Mouse (Mus musculus) heart, embryonic 12.5 days (tissue): ENCODE measurements at regions not wholly inside any gene's neighbourhood (a gene's known extent, or its start where the extent isn't known, plus 50 kb on each side); places are given as distances from the start of the nearest gene placed in this dataset.

Experiments used
- ATAC-seq: fragments of 200-750 bp; cut with Nextera tagmentation; 2 replicates; pipeline ENCODE4 v1.8.0; 2017; ENCODE audit warnings: moderate TSS enrichment, moderate library complexity; ENCODE audit not compliant: insufficient number of reproducible peaks, low FRiP score
- H3K27ac ChIP-seq: fragments of 300-500 bp; sonication (generic); 2 replicates; pipeline ENCODE4 v1.5.1; 2016; ENCODE audit warnings: mild to moderate bottlenecking, moderate library complexity; ENCODE audit not compliant: poor library complexity, severe bottlenecking
- H3K27me3 ChIP-seq: fragments of 300-500 bp; sonication (generic); replicated peaks from 2 replicates; pipeline ENCODE4 v1.6.1; 2016; ENCODE audit warnings: mild to moderate bottlenecking, moderate library complexity
- H3K36me3 ChIP-seq: fragments of 300-500 bp; sonication (generic); 2 replicates; pipeline ENCODE4 v1.6.1; 2016; ENCODE audit warnings: mild to moderate bottlenecking, moderate library complexity
- H3K4me1 ChIP-seq: fragments of 300-500 bp; sonication (generic); replicated peaks from 2 replicates; pipeline ENCODE4 v1.6.1; 2016; ENCODE audit warnings: mild to moderate bottlenecking
- H3K4me2 ChIP-seq: fragments of 300-500 bp; sonication (generic); 2 replicates; pipeline ENCODE4 v1.6.1; 2016; ENCODE audit warnings: mild to moderate bottlenecking, moderate library complexity
- H3K4me3 ChIP-seq: fragments of 300-500 bp; sonication (generic); 2 replicates; pipeline ENCODE4 v1.5.1; 2016; ENCODE audit warnings: mild to moderate bottlenecking
- H3K9ac ChIP-seq: fragments of 300-500 bp; sonication (generic); 2 replicates; pipeline ENCODE4 v1.6.1; 2016; ENCODE audit warnings: mild to moderate bottlenecking, moderate library complexity
- H3K9me3 ChIP-seq: fragments of 300-500 bp; sonication (generic); replicated peaks from 2 replicates; pipeline ENCODE4 v1.6.1; 2016; ENCODE audit warnings: mild to moderate bottlenecking, moderate library complexity
- WGBS: fragments of 180-500 bp; shearing (Covaris S2); methylation state at CpG from one replicate; pipeline ENCODE4 v1.1.7; 2016; 5-methylcytosine and 5-hydroxymethylcytosine counted together

DNA sequence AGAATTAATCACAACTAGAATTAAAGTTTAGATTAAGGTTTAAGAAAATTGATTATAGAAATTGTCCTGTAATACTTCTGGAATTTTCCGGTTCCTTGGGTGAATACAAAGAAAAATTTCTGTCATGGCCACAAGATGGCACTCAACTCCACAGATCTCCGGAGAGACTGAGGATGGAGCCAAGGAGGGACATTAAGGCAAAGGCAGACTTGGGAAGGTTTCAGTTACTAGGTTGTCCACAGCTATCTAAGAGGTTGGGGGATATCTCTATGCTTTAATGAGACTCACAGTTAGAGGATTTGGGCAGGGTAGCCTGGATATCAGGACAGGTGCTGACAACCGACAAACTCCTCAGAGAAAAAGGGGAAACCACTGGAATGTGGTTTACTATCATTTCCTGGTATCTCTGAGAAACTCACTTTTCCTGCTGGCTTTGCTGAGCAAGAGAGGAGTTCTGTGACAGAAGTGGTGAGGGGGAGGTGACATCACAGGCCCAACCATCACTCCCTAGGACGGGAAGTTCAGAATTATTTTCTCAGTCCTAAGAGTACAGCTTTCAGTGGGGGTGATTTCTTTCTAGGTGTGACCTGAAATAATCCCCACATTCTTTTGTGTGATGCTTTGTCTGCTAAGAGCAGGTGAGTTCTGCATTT is 56.0 kb upstream of the 2210010C04Rik start:
- Histone ChIP-seq H3K9ac (no peak overlapping the region), H3K27me3 (no peaks in the 10 kb centered on the region), H3K9me3 (no peaks in the 10 kb centered on the region), H3K4me1 (no peaks in the 10 kb centered on the region), H3K27ac (no peak overlapping the region), H3K4me3 (no peak overlapping the region), H3K36me3 (no peaks in the 10 kb centered on the region), H3K4me2 (no peak overlapping the region)
- ATAC-seq = no peak
- 36% methylated on average over 4 of the region's 4 CpGs for WGBS
